Mouse (Mus musculus): ENCODE measurements around the gene Atrip.

DNA sequence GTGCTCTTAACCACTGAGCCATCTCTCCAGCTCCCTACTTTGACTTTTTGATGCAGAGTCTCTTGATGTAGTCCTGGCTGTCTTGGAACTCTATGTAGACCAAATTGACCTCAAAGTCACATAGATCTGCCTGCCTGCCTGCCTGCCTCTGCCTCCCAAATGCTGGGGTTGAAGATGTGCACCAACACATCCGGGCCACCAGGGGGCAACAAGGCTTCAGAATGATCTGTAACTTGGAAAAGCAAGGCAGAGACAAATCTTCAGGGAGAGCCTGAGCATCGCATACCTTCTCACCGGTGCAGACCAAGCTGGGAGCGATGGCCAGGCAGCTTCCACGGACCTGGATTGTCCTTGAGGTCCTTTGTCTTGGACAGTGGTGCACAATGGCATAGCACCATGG, 27.6 kb downstream of the Atrip start:
- TF ChIP-seq CTCF (IDR thresholded peaks at IDR 0.05; ENCODE audit: extremely low read depth, insufficient read length, insufficient replicate concordance, low read depth, low read length) (peak; percentile 77; the same call in 1 of the 2 replicates), POLR2A (IDR thresholded peaks at IDR 0.05; ENCODE audit: low read depth, low read length) (no peak)
